Mouse (Mus musculus): ENCODE results near the gene S1pr2.
A peak's percentile ranks its signal among the peaks of the same experiment; 100 is the strongest.
"Not testable (repeated sequence)": the region's sequence is repeated elsewhere in the genome, so short reads cannot be mapped to it uniquely, and the experiment has no call there.

S1pr2 gene

DNA sequence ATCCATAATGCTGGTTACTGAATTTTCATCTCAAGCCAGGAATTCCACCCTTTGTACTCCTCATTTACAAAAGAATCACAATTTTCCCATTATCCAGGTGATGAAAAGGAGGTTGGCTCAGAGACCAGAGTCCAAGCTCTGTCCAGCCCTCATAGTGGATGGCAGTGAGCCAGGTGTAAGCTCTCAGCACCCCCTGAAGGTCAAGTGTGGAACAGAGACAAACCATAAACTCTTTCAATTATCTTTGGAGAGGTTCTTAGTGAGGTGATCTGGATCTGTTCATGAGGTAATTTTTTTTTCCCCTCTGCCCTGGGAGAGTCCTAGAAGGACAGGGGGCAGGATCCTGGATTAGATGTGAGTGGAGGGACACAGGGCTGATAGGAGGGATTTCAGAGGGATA is 24.2 kb upstream of the S1pr2 start:
- DNase-seq (ENCODE audit: low spot score in 2 of 2) = no peak

DNA sequence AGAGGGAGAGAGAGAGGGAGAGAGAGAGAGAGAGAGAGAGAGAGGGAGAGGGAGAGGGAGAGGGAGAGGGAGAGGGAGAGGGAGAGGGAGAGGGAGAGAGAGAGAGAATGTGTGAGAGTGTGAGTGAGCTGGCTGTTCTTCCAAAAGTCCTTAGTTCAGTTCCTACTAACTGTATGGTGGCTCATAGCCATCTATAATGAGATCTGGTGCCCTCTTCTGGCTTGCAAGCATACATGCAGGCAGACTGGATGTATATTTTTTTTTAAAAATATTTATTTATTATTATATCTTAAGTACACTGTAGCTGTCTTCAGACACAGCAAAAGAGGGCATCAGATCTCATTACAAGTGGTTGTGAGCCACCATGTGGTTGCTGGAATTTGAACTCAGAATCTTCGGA is 21.8 kb upstream of the S1pr2 start:
- not testable (repeated sequence) for DNase-seq (ENCODE audit: low spot score in 2 of 2)

DNA sequence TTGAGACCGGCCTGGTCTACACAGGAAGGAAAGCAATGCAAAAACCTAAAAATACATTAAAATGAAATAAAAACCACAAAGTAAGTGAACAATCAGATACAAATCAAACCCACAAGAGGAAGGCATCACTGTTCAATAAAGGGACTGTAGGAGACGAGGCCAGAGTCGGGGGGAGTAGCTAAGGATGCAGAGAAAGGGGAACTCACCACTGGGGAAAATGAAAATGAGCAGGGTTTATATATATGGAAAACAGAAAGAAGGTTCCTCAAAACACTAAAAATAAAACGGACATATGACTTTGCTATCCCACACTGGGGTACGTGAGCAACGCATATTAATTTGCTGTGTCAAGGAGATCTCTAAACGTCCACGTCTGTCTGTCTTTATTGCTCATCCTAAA is 20.5 kb upstream of the S1pr2 start:
- no peak for DNase-seq (ENCODE audit: low spot score in 2 of 2)

DNA sequence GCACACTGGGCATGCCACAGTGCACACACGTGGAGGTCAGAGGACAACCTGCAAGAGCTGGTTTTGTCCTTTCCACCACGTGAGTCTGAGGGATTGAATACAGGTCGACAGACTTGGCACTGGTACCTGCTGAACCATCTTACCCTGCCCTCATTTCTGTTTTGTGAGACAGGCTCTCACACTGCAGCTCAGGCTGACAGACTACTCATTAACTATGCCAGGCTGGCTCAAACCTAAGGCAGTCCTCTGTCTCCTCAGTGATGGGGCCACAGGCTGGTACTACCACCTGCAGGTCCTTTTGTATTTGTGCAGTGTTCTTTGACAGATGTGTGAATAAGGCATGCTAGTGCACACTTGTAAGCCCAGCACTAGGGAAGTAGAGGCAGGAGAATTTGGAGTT is 18.5 kb upstream of the S1pr2 start:
- no peak for DNase-seq (ENCODE audit: low spot score in 2 of 2)

DNA sequence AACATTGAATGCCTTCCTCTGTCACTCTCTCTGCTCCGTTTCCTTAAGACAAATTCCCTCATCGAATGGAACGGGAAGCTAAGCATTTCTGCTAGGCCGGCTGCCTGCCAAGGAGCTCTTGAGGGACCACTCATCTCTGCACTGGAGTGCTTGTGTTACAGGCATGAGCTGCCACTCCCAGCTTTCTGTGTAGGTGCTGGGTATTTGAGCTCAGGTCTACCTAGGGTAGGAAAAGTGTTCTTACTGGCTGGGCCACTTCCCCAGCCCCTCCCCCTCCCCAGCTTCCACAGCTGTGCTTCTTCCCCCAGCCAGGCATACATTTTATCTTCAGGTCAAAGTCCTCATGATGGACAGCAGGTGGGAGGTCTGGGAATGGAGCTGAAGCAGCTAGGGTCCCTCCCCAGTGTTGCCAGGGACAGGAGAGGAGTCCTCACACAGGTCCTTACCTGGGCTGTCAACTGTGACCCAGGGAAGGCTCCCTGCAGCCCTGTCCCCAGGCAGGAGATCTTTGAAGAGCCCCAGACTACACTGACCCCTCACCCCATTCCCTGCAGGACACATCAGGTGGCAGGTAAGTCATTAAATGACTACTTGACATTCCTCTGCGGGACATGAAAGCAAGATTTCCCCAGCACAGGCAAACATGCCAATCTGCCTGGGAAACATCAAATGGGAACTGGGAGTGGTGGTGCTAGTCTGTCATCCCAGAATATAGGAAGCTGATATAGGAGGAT is 16.8 kb upstream of the S1pr2 start:
- DNase-seq (ENCODE audit: low spot score in 2 of 2) = no peak

DNA sequence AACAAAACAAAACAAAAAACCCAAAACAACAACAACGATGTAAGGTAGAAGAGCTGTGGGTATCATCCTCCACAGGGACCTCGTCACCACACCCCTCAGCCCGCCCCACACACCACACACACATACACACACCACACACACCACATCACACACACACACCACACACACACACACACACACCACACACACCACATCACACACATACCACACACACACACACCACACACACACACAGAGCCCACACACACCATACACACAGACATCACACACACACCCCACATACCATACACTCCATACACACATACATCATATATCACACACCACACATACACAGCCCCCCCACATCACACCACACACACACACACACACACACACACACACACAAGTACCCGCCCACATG is 15.0 kb upstream of the S1pr2 start:
- no peak for DNase-seq (ENCODE audit: low spot score in 2 of 2)

DNA sequence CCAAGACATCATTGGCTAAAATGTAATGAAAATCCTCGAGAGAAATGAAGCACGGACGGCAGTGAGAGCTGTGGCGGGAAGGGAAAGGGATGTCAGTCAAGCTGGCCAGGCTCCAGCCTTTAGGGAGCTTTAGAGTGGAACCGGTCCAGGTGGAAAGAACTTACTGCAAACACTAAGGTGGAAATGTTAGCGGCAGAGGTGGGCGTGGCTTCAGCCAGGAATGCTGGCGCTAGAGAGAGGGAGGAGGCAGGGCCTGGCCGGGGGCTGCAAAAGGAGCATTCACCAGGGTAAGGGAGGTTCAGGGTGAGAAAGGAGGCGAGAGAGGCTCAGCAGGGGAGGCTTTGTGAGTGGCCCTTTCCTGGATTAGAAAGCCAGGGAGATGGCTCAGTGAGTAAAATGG is 14.3 kb upstream of the S1pr2 start:
- DNase-seq (ENCODE audit: low spot score in 2 of 2) = no peak

DNA sequence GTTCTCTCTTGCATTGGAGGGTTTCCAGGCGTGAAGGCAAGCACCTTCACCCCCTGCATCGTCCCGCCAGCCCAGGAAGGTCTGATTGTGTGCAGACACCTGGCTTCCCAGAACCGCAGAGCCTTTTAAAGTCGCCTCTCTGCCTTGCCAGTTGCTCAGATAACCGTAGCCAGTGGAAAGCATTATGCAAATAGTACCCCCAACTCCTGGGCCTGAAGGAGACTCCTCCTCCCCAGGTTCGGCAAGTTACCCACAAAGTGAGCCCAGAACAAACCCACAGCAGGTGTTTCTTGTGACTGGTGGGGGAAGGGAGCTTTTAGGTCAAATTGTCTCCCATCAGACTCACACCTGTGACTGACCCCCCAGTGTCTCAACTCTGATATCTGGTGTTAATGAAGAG is 11.4 kb upstream of the S1pr2 start:
- DNase-seq (ENCODE audit: low spot score in 2 of 2) = no peak

DNA sequence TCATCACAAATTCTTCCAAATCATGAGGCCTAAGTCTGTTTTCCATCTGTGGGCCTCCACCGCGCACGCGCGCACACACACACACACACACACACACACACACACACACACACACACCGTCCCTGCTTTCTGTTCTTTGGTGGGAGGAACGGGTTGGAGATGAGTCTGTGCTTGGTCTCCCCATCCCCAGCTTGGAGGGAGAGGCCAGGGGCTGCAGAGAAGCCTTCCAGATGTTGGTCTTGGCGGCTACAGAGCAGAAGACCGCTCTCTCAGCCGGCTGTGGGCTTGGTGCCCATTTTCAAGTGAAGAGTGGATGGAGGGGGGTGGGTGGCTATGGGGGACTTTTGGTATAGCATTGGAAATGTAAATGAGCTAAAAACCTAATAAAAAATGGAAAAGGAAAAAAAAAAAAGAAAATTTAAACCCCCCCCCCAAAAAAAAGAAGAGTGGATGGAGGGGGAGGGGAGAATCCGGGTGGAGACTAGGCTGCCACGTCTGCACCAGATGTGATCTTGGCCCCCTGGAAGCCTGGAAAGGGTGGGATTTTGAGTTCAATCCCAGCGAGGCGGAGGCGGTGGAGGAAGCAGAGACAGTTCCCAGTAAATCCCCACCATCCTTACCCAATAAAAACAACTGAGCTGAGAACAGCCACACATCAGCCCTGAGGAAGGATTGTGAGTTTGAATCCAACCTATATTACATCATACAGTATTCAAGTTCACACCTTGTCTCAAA is 10.5 kb upstream of the S1pr2 start:
- no peak for DNase-seq (ENCODE audit: low spot score in 2 of 2)

DNA sequence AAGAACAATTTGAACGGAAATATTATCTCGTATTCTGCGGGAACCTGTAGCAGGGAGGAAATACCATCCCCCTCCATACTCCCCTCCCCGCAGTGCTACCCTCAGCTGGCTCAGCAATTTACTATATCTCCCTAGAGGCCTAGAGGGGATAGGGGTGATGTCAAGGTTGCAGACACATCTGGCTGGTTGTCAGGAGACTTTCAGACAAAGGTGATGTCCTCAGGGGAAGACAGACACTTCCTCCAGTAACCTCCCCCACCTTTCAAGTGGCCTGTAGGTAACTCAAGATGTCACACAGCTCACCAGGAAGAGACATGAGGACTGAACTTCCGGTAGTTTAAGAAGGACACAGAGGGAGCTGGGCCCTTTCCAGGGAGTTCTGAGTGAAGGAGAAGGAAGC is 6.6 kb upstream of the S1pr2 start:
- DNase-seq (ENCODE audit: low spot score in 2 of 2) = no peak

DNA sequence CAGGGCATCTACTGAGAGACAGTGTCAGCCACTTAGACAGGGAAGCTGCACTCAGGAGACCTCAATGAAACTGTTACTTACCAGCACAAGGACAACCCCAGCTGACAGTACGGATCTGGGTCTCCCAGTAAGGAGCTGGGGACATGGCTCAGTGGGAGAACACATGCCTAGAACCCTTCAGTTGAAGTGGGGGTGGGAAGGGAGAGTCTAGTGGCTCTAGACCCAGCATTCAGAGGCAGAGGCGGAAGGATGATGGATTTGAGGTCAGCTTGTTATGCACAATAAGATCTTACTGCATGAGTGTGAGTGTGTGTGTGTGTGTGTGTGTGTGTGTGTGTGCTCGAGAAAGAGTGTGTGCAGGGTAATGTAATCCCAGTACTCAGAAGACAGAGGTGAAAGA is 5.6 kb upstream of the S1pr2 start:
- DNase-seq (ENCODE audit: low spot score in 2 of 2) = no peak

DNA sequence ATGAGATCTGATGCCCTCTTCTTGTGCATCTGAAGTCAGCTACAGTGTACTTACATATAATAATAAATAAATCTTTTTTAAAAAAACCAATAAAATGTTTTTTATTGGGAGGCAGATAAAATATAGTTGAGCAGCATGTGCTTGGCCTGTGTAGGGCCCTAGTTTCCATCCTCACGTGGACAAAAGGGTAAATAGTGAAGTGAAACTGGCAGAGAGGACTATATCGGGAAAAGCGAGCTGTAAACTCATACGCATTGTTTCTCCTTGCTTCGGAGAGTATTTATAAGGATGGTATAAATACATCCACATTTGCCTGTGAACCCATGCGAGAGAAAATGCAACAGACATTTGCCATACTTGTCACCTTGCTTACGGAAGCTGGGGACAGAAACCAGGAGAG is 3.2 kb upstream of the S1pr2 start:
- no peak for DNase-seq (ENCODE audit: low spot score in 2 of 2)

DNA sequence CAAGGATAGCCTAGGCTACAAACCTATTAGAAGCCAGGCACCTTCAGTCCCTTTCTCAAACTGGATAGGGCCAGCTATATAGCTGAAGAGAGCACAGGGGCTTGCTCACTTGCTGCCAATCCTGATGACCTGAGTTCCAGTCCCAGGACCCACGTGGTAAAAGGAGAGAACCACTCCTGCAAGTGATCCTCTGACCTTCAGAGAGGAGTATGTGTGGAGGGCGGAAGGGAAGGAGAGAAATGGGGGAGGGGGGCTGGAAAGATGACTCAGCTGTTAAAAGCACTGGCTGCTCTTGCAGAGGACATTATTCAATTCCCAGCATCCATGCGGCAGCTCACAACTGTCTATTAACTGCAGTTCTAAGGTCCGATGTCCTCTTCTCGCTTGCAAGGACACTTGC is 2.6 kb upstream of the S1pr2 start:
- DNase-seq (ENCODE audit: low spot score in 2 of 2) = no peak

DNA sequence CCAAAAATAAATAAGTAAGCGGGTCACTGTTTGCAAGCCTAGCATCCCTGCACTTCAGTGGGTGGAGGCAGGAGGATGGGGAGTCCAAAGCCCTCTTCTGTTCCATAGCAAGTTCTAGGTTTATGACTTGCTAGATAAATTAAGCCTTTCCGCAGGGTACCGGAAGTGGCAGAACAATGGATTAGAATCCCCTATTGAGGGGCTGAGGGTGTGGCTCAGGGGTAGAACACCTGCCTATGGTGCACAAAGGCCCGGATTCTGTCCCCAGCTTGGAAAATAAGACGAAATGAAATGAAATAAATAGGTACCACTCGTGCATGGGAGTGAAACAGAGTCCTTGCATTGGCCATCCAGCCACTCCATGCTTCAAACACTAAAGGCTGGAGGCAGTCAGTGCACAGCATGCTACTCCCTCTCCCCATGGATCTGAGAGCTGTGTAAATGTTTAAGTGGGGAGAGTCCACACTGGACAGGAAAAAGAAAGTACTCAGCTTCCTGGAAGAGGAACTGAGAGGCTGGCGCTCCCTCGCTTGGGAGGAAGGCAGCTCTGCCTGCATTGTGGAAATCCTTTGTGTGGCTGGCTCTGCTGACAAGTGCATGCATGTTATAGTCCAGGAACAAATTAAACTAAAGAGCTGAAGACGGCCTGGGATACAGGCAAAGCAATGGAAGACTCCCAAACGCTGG is 2.0 kb upstream of the S1pr2 start:
- no peak for DNase-seq (ENCODE audit: low spot score in 2 of 2)

DNA sequence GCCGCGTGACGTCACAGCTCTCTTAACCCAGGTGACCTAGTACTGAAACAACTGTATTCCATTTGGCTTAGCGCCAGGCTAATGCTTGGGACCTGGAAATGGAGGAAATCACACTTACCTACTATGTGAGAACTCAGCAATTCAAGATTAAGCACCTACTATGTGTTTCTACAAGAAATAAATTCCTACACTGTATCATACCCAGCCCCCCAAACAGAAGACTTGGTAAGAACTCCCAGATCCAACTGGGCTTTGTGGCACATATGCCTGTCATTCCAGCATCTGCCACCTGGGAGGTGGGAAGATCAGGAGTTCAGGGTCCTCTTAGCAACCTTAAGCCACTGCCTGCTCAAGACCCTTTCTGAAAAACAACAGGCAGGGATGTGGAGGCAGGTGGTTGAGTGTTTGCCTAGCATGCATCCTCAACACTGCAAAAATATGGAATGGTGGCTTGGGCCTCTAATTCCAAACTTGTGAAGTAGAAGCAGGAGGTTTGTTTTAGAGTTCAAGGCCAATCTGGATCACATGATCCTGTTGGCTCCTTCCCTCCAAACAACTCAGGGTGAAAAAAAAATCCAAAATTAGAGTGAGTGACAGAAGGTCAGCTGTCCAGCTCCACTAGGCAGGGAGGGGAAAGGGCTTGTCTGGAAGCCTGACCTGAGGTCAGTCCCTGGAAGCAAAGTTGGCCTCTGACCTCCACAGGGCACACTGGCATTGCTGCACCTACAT is 544 bp upstream of the S1pr2 start:
- DNase-seq (ENCODE audit: low spot score in 2 of 2) = no peak

DNA sequence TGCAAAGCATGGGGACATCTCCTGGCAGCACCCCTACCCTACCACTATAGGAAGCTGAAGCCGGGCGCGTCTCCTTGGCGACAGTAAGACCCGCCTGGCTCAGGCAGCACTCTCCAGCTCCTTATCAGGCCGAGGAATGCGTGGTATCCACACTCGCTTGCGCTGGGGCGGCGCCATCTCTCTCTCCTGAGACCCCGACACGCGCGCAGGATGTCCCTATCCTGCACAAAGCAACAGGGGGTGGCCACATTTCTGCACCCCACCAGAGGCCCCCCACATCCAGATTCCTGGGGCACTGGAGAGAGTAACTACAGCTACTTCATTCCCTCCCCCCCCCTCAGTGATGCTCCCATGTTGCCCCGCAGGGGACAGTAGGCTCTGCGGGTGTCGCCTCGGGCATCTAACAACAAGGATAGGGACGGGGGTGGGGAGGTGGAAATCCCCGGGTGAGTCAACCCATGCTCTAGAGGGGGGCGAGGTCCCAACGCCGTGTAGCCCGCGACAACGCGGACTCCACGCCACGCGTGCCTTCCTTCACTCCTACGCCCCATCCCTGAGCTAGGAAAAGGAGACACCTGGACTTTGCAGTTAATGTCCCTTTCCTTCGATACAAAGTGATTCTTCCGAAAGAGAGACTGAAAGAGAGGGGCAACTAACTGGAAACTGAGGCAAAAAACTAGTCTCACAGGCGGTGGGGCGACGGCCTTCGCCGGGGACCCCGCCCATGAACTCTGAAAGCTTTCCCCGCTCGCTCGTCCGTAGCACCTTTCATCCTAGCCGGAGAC is 958 bp downstream of the S1pr2 start:
- DNase-seq (ENCODE audit: low spot score in 2 of 2) = peak in 1 of 2 experiments; percentile 16

DNA sequence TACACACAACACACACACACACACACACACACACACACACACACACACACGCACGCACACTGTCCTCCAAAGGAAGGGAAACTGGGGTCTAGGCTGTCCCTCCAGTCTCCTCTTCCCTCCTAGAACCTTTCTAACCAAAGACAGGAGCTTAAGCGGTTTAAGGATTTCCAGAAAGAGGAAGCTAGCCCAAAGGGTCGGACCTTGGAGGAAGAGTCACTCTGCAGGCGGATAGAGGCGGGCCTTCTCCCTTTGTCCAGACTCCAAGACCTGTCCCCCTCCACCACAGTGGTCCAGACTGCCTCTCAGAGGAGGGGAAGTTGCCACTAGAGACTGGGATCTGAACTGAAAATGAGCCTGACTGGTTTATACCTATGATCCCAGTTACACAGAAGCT is 2.9 kb downstream of the S1pr2 start:
- DNase-seq (ENCODE audit: low spot score in 2 of 2) = no peak

DNA sequence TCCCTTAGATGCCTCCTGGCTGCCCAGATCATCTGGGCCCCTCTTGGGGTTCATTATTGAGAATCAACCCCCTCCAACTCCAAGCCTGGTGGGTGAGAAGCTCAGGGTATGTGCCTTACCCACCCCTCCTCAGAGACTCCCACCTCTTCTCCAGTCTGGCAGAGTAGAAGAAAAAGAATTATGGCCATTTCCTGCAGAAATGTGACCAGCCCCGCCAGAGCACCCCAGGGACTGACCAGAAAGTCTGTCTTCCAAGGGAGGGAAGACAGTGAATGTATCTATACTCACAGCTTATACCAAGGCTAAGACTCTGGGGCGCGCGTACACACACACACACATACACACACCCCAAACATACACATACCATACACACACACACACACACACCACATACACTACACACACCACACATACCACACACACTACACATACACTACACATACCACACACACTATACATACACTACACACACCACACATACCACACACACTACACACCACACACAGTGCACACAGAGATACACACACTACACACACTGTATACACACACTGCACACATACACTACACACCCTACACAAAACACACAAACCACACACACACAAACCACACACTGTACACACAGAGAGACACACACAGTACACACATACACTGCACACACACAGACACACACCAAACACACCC is 3.4 kb downstream of the S1pr2 start:
- DNase-seq (ENCODE audit: low spot score in 2 of 2) = no peak

DNA sequence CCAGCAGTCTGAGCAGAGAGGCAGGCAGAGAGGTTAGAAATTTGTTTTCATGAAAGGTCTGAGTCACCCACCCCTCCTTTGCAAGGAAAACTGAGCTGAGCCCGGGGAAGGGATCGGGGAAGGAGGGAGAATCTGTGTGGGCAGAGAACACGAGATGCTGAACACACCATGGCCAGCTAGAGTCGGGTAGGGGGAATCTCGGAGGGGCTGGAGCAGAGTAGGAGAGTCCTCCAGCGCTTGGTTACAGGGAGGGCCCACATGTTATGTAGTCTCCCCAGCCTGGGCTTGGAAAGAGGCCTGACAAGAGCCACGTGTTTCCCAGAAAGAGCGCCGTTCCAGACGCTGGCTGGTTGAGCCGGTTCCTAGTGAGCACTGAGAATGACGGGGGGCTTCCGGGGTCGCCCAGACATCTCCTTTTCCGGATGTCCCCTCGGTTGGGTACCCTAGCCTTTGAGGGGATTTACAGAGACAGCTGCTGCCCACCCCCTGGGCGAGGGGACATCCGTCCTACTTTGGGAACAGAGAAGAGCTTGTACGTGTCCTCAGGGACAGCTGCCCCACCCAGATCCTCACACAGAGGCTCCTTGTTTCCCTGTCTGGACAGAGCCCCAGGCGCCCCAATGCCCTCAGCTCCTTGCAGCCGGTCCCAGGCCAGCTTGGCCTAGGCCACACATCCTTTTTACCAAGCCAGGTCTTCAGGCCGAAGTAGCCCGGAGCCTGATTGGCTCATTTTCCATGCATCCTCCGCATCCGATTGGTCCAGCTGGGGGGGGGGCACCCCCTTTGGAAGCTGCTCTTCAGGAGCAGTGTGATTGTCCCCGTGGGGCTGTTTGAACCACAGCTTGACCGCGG is 4.2 kb downstream of the S1pr2 start:
- DNase-seq (ENCODE audit: low spot score in 2 of 2) = peak; percentile 37 to 76

DNA sequence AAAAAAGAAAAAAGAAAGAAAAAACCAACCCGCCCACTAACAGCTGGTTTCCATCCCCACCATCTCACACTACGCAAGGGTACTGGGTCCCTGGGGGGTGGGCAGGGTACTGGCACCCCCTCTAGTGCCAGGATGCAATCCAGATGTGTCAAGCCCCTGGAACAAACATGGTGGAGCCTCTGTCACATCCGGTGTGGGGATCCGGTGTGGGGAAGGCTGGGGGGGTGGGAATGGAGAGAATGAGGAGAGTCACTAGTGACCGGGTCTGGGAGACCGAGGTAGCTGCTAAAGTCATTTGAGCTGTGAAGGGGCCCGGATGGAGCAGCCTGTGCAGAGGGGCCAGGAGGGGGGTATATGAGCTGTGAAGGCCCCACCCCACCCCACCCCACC is 4.8 kb downstream of the S1pr2 start:
- no peak for DNase-seq (ENCODE audit: low spot score in 2 of 2)
